Mouse (Mus musculus): ENCODE data around the gene Wdr59. TPM values are rescaled to one million over a fixed set of nuclear protein-coding genes. Genes with fewer than 3 reads are reported as not detected.

Gene Wdr59
- polyA plus RNA-seq, 1 experiment from 2014 or later: 8.0 TPM

Small RNA genes within 50 kb of the gene (microRNA-seq; reads per million reads assigned to microRNA genes)
- gene Mir1957b: not detected

Other genes starting within 250 kb of the Wdr59 start
- 80.2 and 80.3 TPM in 2 replicates for gene Rfwd3, start 221.9 kb downstream of the Wdr59 start, polyA plus RNA-seq (2016; fragmentation: Nextera tagmentation; extraction: Ambion mirVana)
- gene Mlkl, start 183.9 kb downstream of the Wdr59 start, polyA plus RNA-seq (2016; fragmentation: Nextera tagmentation; extraction: Ambion mirVana): 0.24 and 0.84 TPM in 2 replicates
- gene Fa2h, start 128.3 kb downstream of the Wdr59 start, polyA plus RNA-seq (2016; fragmentation: Nextera tagmentation; extraction: Ambion mirVana): not detected in 2 replicates
- 69.4 and 76.7 TPM in 2 replicates for gene Znrf1, start 14.0 kb upstream of the Wdr59 start, polyA plus RNA-seq (2016; fragmentation: Nextera tagmentation; extraction: Ambion mirVana)
- 0.25 and 0.26 TPM in 2 replicates for gene Ldhd, start 108.3 kb upstream of the Wdr59 start, polyA plus RNA-seq (2016; fragmentation: Nextera tagmentation; extraction: Ambion mirVana)
- 26.7 and 28.3 TPM in 2 replicates for gene Zfp1, start 121.3 kb upstream of the Wdr59 start, polyA plus RNA-seq (2016; fragmentation: Nextera tagmentation; extraction: Ambion mirVana)
- gene Ctrb1, start 168.9 kb upstream of the Wdr59 start, polyA plus RNA-seq (2016; fragmentation: Nextera tagmentation; extraction: Ambion mirVana): not detected in 2 replicates
- gene Bcar1, start 221.7 kb upstream of the Wdr59 start, polyA plus RNA-seq (2016; fragmentation: Nextera tagmentation; extraction: Ambion mirVana): 39.5 and 39.7 TPM in 2 replicates